ENCODE assay signal across 8 mouse cellular contexts in the genomic region with DNA sequence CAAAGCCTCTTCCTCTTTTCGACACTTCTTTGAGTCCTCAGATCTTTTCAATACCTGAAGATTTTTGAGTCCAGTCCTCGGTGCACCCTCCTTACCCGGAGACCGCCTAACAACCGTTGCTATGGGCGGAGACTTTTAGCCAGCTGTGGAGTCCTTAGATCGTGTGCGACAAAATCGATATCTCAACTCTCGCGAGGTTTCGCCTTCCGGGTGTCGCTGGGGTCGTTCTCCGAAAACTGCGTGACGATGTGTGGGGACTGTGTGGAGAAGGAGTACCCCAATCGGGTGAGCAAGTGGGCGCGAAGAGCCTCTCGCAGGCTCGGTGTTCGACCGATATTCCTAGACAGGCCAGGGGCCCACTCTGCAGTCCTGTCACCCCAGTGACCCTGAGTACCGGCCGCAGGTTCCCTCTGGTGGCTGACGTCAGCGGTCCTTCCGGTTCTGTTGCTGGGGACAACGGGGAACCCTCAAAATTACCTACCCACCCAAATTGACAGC. TPM values are rescaled to one million over a fixed set of nuclear protein-coding genes. Genes with fewer than 3 reads are reported as not detected.
DNase-seq lines count a peak whose midpoint lies in the region; ATAC-seq and TF ChIP-seq lines count a peak whose summit lies in the region.

A gene (plus strand): TSS at position 185 of the 498 bp plus-strand sequence.
A gene (plus strand): TSS at position 236 of the 498 bp plus-strand sequence.

- no peaks in the 10 kb centered on the region for H3K27me3 ChIP-seq in heart, embryonic 11.5 days (ENCODE audit: control insufficient read depth, insufficient read depth, low read length)
- no peaks in the 10 kb centered on the region for H3K27me3 ChIP-seq in kidney, embryonic 16.5 days (ENCODE audit: insufficient read depth, low read length)
- no peaks in the 10 kb centered on the region for H3K27me3 ChIP-seq in liver, adult 2 months (ENCODE audit: control insufficient read depth, insufficient read depth, low read length)
- H3K27me3 ChIP-seq in myocyte (ENCODE audit: control insufficient read depth, insufficient read depth, insufficient read length) = no peaks in the 10 kb centered on the region
- H3K27me3 ChIP-seq in splenic B cell, adult 2 months (ENCODE audit: control insufficient read depth, insufficient read depth, low read length, poor library complexity, severe bottlenecking) = no peaks in the 10 kb centered on the region

- peak within 1 kb of the TSS; percentile 20 for H3ac ChIP-seq in myocyte (ENCODE audit: control insufficient read depth, insufficient read length)

- ATAC-seq in erythroblast, adult 5-6 weeks (replicated peaks; ENCODE audit: low FRiP score, poor library complexity, severe bottlenecking) = peak; percentile 98
- ATAC-seq in heart, embryonic 11.5 days (replicated peaks; ENCODE audit: insufficient number of reproducible peaks, low FRiP score, low TSS enrichment) = peak; percentile 94
- ATAC-seq in kidney, embryonic 16.5 days (ENCODE audit: low FRiP score, low TSS enrichment) = peak; percentile 94

- peaks cover 5% of the 10 kb centered on the region; the same call in 1 of the 2 replicates for H3K4me1 ChIP-seq in heart, embryonic 11.5 days (ENCODE audit: control insufficient read depth, insufficient read depth, low read length)
- peaks cover 5% of the 10 kb centered on the region; the same call in 1 of the 2 replicates for H3K4me1 ChIP-seq in kidney, embryonic 16.5 days (ENCODE audit: insufficient read depth, low read length)
- H3K4me1 ChIP-seq in liver, adult 2 months (ENCODE audit: control insufficient read depth, insufficient read depth, low read length) = peaks cover 4% of the 10 kb centered on the region; the same call in 1 of the 2 replicates

- 0 out of 2 replicates have a peak, but pooled peaks have one; percentile 33 for TF ChIP-seq POLR2A in liver, adult 2 months (IDR thresholded peaks at IDR 0.05; ENCODE audit: extremely low read depth, insufficient read depth, low read length)
- TF ChIP-seq POLR2A in myocyte (IDR thresholded peaks at IDR 0.05; ENCODE audit: insufficient read length, low read depth) = peak; percentile 59

- no peaks in the 10 kb centered on the region for H3K9me3 ChIP-seq in heart, embryonic 11.5 days (replicated peaks; ENCODE audit: control insufficient read depth, low read length)
- H3K9me3 ChIP-seq in kidney, embryonic 16.5 days (ENCODE audit: low read length) = no peaks in the 10 kb centered on the region

- peak; percentile 96 for DNase-seq in B cell, adult 2 months
- peak; percentile 97 for DNase-seq in brain, adult 2 months (ENCODE audit: low read depth, low spot score)
- peak; percentile 91 for DNase-seq in liver, adult 2 months (ENCODE audit: extremely low read depth, low read depth, low spot score)
- DNase-seq in splenic B cell, adult 2 months (ENCODE audit: low read depth, low spot score) = peak; percentile 100

- H3K9ac ChIP-seq in heart, embryonic 11.5 days (ENCODE audit: low read depth, low read length) = peak within 1 kb of the TSS; percentile 92
- H3K9ac ChIP-seq in kidney, embryonic 16.5 days (replicated peaks; ENCODE audit: low read length) = peak within 1 kb of the TSS; percentile 83
- H3K9ac ChIP-seq in liver, adult 2 months (ENCODE audit: low read depth, low read length) = peak within 1 kb of the TSS; percentile 82

- no peak for TF ChIP-seq CTCF in liver, adult 2 months (IDR thresholded peaks at IDR 0.05; ENCODE audit: low read depth, low read length)

- no peaks in the 10 kb centered on the region for H3K36me3 ChIP-seq in heart, embryonic 11.5 days (ENCODE audit: control insufficient read depth, insufficient read depth, low read length)
- H3K36me3 ChIP-seq in kidney, embryonic 16.5 days (ENCODE audit: insufficient read depth, low read length) = no peaks in the 10 kb centered on the region
- H3K36me3 ChIP-seq in liver, adult 2 months (ENCODE audit: control insufficient read depth, insufficient read depth, low read length) = no peaks in the 10 kb centered on the region
- no peaks in the 10 kb centered on the region for H3K36me3 ChIP-seq in myocyte (ENCODE audit: control insufficient read depth, insufficient read depth)
- H3K36me3 ChIP-seq in splenic B cell, adult 2 months (ENCODE audit: control insufficient read depth, insufficient read depth, low read length, poor library complexity, severe bottlenecking) = no peaks in the 10 kb centered on the region

- under 1% methylated on average over 31 of the region's 31 CpGs for WGBS in heart, embryonic 11.5 days (ENCODE audit: insufficient replicate concordance)
- under 1% methylated on average over 31 of the region's 31 CpGs for WGBS in kidney, embryonic 16.5 days
- WGBS in liver, adult 2 months = under 1% methylated on average over 31 of the region's 31 CpGs

- H3K4me2 ChIP-seq in heart, embryonic 11.5 days = peak within 1 kb of the TSS; percentile 78
- H3K4me2 ChIP-seq in kidney, embryonic 16.5 days (replicated peaks; ENCODE audit: low read depth, low read length) = peak within 1 kb of the TSS; percentile 61
- H3K4me2 ChIP-seq in myocyte (ENCODE audit: low read depth) = peak within 1 kb of the TSS; percentile 71

- H3K79me2 ChIP-seq in liver, adult 2 months (ENCODE audit: control insufficient read depth, insufficient read depth, low read length) = peaks cover 10% of the 10 kb centered on the region; the same call in 1 of the 2 replicates
- H3K79me2 ChIP-seq in myocyte (ENCODE audit: control insufficient read depth, insufficient read depth) = peaks cover 4% of the 10 kb centered on the region

- H3K27ac ChIP-seq in heart, embryonic 11.5 days (ENCODE audit: low read depth, low read length) = peak within 1 kb of the TSS; percentile 79
- peak within 1 kb of the TSS; percentile 36; the same call in 1 of the 2 replicates for H3K27ac ChIP-seq in kidney, embryonic 16.5 days (ENCODE audit: low read length)
- H3K27ac ChIP-seq in liver, adult 2 months (replicated peaks; ENCODE audit: insufficient read depth, low read depth, low read length) = peak within 1 kb of the TSS; percentile 92

- peak within 1 kb of the TSS; percentile 81 for H3K4me3 ChIP-seq in heart, embryonic 11.5 days (ENCODE audit: low read depth, low read length)
- H3K4me3 ChIP-seq in kidney, embryonic 16.5 days (ENCODE audit: low read length) = peak within 1 kb of the TSS; percentile 75
- H3K4me3 ChIP-seq in liver, adult 2 months (ENCODE audit: insufficient read depth, low read depth, low read length) = peak within 1 kb of the TSS; percentile 84
- H3K4me3 ChIP-seq in myocyte = peak within 1 kb of the TSS; percentile 49

TF ChIP-seq in myocyte, 11 proteins besides CTCF, POLR2A, EP300 and RAD21:
- TF ChIP-seq CEBPB (IDR thresholded peaks at IDR 0.05; ENCODE audit: insufficient read depth, poor library complexity, severe bottlenecking) (no peak), MYOD1 (IDR thresholded peaks at IDR 0.05; ENCODE audit: control insufficient read depth in 1 of 3, insufficient read length in 2 of 3, low read depth in 2 of 3) (no peak), REST (IDR thresholded peaks at IDR 0.05; ENCODE audit: insufficient read depth, insufficient read length) (no peak), E2F4 (IDR thresholded peaks at IDR 0.05; ENCODE audit: insufficient read depth) (no peak), TCF3 (IDR thresholded peaks at IDR 0.05; ENCODE audit: insufficient read length, low read depth) (no peak), MYOG (IDR thresholded peaks at IDR 0.05; ENCODE audit: control insufficient read depth in 1 of 3, insufficient read depth in 1 of 3, insufficient read length in 2 of 3, low read depth in 2 of 3) (no peak), MAX (IDR thresholded peaks at IDR 0.05; ENCODE audit: low read depth) (no peak), SRF (IDR thresholded peaks at IDR 0.05; ENCODE audit: control insufficient read depth, insufficient read length, low read depth) (no peak), POLR2AphosphoS2 (IDR thresholded peaks at IDR 0.05; ENCODE audit: insufficient read length, low read depth) (no peak), TCF12 (IDR thresholded peaks at IDR 0.05; ENCODE audit: insufficient read depth, poor library complexity, severe bottlenecking) (no peak), USF1 (IDR thresholded peaks at IDR 0.05; ENCODE audit: low read depth) (no peak)
TF ChIP-seq in myocyte: peak in this region for 0.

RNA-seq across cellular contexts. Expression of the first gene that starts in this region (rescaled TPM):
- total RNA-seq in erythroblast, adult 5-6 weeks (2015; ENCODE audit: low replicate concordance) = 2.9 and 30.9 TPM in 2 replicates
- 14.1 and 41.3 TPM in 2 replicates for total RNA-seq in erythroblast, adult 5-6 weeks (2017; ENCODE audit: low replicate concordance)
- polyA plus RNA-seq in heart, embryonic 11.5 days (2014; fragmentation: Nextera tagmentation; extraction: Ambion mirVana) = 146 and 148 TPM in 2 replicates
- 134 and 149 TPM in 2 replicates for polyA plus RNA-seq in kidney, embryonic 16.5 days (2015; fragmentation: Nextera tagmentation; extraction: Ambion mirVana)
- 94.0 and 99.2 TPM in 2 replicates for total RNA-seq in liver, adult 2 months (2014; rRNA removed)
- polyA plus RNA-seq in liver, adult 2 months (2012; rRNA removed) = 51.8 and 54.8 TPM in 2 replicates
- 73.6 TPM for polyA plus RNA-seq in myocyte (2012; fragmentation: generic; extraction: Trizol)

RNA-seq across cellular contexts. Expression of the second gene that starts in this region (rescaled TPM):
- 45.4 and 161 TPM in 2 replicates for total RNA-seq in erythroblast, adult 5-6 weeks (2015; ENCODE audit: low replicate concordance)
- 23.5 and 48.1 TPM in 2 replicates for total RNA-seq in erythroblast, adult 5-6 weeks (2017; ENCODE audit: low replicate concordance)
- polyA plus RNA-seq in heart, embryonic 11.5 days (2014; fragmentation: Nextera tagmentation; extraction: Ambion mirVana) = 30.7 and 34.2 TPM in 2 replicates
- 42.9 and 46.7 TPM in 2 replicates for polyA plus RNA-seq in kidney, embryonic 16.5 days (2015; fragmentation: Nextera tagmentation; extraction: Ambion mirVana)
- 1.4 and 1.7 TPM in 2 replicates for total RNA-seq in liver, adult 2 months (2014; rRNA removed)
- 5.2 and 6.5 TPM in 2 replicates for polyA plus RNA-seq in liver, adult 2 months (2012; rRNA removed)
- polyA plus RNA-seq in myocyte (2012; fragmentation: generic; extraction: Trizol) = 23.8 TPM

Comparison
In these comparisons a context has a peak if more than half of its experiments do, and no peak if none do; other contexts are left out.
1. Peak in every context shown above with its lines: DNase-seq, ATAC-seq, H3K4me3 ChIP-seq and H3K27ac ChIP-seq.
2. H3K27ac ChIP-seq: peak in every context shown above with its lines; median percentile 92 in liver, adult 2 months; 79 in heart, embryonic 11.5 days; 36 in kidney, embryonic 16.5 days.